Mouse (Mus musculus) left cerebral cortex, adult 11 months (tissue): ENCODE data around the gene Cd44.

ENCODE experiments used
- DNase-seq: peaks from one replicate; pipeline ENCODE4 v3.0.0; 2022; ENCODE audit warnings: low spot score

The Cd44 gene

DNA sequence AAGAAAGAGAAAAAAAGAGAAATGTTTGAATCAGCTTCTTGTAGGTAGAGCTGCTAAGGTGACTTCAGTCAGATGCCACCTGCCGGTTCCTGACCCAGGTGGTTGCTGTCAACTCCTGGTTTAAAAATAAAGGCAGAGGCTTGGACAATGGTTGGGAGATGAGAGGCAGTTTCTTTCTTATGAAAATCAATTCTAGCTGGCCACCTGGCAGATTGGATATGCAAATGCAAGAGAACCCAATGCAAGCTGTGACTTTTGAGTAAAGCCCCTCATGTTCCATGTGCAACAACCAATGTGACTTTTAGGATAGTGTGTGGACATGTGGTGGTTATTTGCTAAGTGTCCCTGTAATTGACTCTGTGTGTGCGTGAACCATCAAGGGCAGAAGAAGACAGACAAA lies 33.0 kb downstream of the Cd44 start:
- DNase-seq: no peak

DNA sequence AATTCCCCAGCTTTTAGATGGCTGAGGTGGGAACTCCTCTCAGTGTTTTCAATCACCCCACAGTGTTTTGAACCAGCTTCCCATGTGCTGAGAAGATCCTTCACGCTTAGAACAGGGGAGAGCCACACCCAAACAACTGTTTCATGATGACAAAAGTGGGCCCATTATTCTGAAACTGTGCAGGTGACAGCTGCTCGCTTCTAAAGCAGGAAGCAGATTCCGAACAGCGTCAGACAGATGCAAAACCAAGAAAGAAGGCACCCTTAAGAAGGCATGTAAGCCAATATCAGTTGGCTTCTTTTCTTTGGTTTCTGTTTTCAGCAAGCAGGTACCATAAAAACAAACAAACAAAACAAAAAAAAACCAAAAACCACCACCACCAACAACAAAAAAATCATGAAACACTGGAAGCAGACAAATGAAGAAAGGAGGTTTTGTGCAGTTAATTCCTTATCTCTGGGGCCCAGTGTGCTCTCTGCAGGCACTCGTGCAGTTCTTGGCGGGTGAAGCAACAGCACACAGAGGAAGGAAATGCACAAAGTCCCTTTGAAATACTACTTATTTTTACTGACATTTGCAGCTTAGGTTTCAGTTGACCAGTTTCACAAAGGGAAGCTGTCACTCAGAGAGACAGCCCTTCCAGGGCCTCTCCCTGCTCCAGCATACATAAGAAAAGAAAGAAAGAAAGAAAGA lies 33.9 kb downstream of the Cd44 start:
- DNase-seq: no peak

DNA sequence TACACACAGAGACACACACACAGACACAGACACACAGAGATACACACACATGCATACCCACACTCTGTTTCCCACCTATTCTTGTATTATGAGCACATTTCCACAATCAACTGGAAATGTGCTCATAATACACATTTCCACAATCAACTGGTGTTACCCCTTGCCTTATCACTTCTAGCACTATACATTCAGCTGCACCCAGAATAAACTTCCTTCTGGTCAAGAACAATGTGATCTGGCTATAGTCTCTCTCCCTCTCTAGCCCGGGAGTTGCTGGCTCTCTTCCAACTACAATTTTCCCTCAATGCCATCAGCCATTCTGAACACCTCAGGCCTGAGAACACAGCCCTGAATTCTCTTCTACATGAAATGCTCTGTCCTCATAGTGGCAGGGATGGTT lies 34.9 kb downstream of the Cd44 start:
- no peak for DNase-seq

DNA sequence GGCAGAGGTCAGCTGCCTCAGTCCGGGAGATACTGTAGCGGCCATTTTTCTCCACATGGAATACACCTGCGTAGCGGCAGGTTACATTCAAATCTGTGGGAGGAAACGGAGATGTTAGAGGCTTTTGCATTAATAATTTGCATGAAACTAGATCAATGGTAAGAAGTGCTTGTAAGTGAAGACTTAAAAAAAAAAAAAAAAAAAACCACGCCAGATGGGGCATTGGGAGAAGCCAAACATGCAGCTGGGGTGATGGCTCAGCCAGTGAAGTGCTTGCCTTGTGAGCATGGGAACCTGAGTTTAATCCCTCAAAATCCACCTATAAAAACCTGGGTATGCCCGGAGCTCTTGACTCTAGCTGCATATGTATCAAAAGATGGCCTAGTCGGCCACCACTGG lies 36.1 kb downstream of the Cd44 start:
- no peak for DNase-seq

DNA sequence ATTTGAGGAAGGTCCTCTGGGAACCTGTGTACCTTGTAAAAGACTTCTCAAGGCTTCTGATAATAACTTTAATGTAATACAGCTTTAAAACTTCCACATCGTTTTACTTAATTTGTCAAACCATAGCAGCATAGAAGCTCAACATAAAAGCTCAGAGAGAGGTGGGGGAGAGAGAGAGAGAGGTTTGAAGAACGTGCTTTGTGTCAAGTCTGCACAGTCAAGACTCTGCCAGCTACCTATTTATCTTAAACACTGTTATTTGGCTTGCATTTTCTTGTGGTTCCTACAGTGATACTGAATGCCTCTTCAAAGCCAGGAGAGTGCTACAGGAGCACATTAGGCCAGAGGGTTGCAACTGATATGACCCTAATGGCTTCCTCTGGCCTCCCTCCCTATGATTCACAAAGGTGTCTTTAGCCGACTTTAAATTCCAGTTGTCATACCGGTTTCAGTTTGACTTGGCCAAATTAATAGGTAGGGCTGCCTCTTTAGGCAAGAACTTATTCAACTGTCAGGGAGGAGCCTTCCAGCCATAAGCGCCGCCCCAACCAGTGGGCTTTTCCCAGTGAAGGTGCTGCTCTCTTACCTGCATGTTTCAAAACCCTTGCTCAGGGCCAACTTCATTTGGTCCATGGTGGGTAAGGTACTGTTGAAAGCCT lies 36.6 kb downstream of the Cd44 start:
- DNase-seq: no peak

DNA sequence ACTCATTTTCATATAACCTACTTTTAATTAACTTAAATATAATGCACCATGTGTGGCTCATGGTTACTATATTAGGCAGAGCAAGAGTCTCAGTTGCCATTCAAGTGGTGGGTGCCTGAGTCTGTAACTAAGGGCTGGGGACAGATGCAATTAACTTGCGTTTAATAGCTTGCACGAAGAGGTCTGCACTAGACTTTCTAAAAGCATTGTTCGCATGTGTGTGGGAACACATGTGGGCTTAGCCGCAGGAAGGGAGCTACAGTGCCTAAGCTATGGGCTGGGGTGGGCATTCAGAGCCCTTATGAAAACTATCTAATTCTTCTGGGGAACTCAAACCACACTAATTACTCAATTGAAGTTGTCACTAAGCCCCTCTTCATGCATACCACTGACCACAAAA lies 37.4 kb downstream of the Cd44 start:
- no peak for DNase-seq

DNA sequence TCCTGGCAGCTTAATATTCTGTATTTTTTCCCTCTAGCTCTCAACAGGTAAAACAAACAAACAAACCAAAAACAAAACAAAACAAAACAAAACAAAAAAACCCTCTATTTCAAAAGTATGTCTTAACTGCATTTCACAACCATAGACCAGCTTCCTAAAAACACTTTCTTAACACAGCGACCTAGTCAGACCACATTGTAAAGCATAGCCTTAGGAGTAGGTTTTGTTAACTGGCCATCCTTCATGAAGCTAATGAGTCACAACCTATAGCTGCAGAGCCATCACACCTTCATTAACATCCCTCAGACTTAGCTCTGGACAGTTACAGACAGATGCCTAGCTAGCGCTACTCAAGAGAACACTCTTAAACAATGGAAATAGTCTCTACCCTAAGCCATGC lies 37.9 kb downstream of the Cd44 start:
- DNase-seq: no peak

DNA sequence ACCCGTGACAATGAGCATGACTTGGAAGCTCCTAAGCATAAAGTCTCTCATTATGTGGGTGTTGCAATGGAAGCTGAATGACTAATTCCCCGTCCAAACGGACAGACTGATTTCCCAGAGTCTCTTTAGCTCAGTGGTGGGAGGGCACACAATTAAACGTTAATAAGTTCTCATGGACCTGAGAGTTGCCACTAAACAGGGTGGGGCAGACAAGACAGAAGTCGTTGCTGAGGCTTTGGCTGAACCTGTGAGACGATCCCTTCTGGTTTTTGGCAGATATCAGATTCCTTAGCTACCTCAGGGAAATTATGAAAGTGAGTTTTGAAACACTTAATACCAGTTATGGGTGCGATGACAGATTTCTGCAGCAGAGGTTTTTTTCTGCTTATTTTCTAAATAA lies 38.8 kb downstream of the Cd44 start:
- no peak for DNase-seq

DNA sequence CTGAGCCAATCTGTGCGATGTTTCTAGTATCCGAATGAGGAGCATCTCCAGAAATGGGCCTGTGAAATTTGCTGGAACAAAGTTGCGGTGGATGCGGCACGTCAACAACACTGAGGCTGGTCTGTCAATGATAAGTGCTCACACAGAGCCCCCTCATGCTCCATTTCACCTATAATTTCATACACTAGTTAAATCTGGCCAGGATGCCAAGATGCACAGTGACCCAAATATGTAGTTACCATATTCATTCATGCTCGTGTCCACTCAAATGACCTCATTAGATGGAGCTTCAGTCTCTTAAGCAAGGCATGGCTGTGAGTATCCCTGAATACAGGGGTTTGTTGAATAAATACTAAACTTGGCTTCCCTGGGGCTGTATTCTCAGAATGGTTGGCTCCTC lies 43.2 kb downstream of the Cd44 start:
- no peak for DNase-seq

DNA sequence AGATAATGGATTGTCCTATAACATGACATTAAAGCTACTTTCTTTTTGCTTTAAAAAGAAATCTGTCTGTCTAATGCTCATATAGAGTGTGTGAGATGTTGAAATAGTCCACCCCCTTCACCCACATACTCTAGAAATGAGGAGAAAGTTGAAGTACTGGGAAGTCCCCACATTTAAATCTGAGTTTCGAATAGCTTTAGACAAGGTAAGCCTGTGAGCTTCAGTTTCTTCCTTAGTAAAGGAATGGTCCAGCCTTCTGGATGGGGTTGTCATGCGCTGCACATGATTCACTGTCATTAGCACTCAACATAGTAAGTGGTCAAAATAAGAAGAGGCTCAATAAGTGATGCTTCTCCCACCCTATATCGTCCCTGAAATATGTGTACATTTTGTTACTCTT lies 48.2 kb downstream of the Cd44 start:
- no peak for DNase-seq

DNA sequence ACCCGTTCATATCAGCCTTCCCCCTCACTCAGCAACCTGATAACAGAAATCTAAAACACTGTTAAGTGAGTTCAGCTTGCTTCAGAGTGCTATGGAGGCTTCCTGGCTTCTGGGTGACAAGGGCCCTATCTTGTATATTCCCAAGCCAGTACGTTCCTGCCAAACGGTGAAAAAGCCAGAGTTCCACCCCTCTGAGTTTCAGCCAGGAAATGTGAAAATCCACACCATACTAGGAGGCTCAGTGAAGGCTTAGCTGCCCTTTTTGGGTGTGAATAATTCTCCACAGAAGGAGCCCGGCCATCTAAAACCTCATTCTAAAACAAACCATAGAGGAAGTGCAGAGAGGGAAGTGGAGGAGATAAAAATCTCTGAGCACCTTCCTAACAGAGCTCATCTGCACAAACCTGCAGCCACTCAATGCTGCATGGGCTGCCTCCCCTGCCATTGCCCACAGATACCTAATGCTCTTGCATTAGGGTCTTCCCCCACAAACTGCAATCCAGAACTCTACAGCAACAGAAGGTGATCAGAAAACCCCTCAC lies 49.5 kb downstream of the Cd44 start:
- no peak for DNase-seq

DNA sequence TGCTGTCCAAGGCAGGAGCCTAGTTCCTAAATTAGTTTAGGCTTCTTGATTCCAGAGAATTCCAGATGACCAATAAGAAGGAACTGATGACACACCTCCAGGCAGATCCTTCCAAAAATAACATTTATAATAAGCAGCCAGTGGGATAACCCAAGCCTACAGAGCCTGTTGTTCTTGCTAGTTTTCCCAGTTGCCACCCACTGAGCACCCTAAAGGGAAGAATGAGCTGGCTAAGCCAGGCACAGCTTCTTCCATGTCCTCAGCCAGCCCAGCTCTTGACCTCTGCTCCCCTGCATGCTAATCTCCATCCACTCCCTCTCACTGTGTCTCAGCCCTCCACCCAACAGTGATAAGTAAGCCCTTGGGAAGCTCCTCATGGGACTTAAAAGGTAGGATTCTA lies 51.4 kb downstream of the Cd44 start:
- DNase-seq: no peak

DNA sequence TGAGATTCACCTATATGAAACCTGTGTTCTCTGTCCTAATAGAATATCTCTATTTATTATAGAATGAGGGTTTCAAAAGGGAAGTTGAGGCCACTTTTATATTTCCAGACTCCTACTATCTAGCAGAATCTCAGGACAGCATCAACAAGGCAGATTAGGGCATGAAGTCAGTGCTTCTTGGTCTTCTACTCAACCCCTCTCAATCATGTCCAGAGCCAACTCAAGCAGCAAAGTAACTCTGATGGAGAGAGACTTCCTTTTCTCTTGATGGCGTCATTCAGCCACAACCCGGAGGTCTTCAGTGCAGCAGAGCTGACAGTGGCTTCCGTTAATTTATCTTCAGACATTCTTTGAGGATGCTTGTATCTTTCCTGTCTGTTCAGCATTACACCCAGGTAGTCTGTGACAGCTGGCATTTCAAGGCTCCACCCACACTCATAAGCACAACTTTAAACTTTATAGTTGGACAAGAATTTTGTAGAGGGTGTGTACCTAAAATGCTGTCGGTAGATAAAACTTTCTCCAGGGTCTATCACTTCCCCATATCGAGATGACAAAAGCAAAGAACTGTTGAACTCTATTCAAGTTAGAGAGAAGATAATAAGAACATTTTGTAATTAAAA lies 52.5 kb downstream of the Cd44 start:
- DNase-seq: no peak

DNA sequence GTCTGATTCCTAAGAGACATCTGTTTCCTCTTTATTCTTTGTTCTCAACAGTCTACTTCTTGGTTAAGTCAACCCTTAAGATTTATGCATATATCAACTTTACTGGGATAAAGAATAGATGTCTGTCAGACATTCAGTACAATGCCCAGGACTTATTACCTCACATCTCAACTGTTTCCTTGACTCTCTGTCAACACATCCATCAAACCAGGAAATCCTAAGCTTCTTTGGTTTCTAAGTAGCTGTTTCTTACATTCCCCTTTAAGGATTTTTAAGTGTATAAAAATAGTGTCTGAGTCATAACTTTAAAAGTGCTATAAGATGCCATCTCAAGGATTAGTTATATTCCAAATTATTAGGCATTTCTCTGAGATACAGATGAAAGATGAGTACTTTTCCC lies 60.2 kb downstream of the Cd44 start:
- DNase-seq: no peak

DNA sequence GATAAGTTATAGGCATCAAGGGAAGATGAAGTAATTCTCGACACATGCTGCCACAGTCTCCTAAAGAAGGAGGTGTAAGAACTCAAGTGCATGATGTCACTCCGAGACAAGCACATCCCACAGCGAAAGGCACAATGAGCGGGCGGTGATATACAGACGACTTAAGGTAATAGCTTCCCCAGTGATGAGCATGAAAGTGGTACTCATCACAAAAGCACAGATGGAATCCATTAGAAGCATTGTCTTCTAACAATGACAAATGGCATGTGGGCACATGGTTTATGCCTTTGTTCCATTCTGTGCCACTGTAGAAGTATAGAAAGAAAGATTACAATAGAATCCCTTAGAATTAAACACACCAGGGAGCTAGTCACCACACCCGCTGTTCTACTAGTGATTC lies 63.3 kb downstream of the Cd44 start:
- no peak for DNase-seq

DNA sequence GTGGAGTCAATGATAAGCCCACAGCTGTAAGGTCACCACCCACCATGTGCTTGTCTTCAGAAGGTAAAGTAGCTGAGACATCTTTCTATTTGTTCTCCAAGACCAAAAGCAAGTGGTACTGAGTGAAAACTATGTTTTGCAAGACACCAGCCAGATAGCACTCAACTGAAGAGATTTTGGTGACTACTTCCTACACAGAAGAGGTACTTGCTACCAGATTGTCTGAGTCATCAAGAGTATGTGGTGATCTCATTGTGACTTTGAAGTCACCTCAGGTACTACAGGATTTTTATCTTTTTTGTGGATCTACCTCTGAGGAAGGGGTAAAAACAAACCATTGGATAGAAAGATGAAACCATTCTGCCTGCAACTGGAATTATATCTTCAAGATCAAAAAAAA lies 69.9 kb downstream of the Cd44 start:
- no peak for DNase-seq

DNA sequence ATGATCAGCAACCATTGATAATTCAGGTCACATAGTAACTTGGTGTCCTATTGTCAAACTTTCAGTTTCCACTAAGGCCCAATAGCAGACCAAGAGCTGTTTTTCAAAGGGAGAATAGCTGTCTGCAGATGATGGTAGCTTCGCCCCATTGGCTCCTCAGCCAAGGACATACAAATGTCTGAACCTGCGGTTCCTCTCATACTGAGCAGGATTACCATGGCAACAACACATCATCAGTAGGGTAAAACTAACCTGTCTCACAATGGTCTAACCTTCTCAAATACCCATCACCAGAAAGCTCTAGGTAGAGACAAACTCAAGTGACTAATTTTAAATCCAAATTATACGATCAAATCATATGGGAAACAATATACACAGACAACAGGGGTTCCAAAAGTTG lies 72.3 kb downstream of the Cd44 start:
- DNase-seq: no peak

DNA sequence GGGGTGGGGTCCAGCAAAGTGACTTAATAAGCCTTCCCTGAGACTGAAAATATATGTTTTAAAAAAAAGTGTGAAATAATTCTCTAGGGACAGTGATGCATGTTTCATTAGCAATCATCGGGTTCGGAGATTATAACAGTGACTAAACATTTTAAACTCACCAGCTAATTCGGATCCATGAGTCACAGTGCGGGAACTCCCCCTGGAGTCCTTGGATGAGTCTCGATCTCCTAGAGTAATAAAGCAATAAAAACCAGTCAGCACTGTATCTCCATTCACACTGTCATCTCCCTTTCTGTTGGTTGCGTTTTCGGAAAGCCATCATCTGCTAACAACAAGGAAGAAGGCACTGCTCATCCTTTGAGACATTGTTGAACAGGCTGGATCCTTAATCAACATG lies 73.1 kb downstream of the Cd44 start:
- no peak for DNase-seq

DNA sequence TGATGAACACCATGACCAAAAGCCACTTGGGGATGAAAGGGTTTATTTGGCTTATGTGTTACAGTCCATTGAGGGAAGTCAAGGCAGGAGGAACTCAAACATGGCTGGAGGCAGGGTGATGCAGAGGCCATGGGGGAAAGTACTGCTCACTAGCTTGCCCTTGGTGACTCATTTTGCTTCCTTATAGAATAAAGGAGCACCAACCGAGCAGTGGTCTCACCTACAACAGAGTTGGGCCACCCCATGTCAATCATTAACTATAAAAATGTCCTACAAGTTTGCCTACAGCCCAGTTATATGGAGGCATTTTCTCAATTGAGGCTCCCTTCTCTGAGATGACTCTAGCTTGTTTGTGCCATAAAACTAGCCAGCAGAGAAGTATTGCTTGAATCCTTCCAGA lies 73.6 kb downstream of the Cd44 start:
- DNase-seq: no peak

DNA sequence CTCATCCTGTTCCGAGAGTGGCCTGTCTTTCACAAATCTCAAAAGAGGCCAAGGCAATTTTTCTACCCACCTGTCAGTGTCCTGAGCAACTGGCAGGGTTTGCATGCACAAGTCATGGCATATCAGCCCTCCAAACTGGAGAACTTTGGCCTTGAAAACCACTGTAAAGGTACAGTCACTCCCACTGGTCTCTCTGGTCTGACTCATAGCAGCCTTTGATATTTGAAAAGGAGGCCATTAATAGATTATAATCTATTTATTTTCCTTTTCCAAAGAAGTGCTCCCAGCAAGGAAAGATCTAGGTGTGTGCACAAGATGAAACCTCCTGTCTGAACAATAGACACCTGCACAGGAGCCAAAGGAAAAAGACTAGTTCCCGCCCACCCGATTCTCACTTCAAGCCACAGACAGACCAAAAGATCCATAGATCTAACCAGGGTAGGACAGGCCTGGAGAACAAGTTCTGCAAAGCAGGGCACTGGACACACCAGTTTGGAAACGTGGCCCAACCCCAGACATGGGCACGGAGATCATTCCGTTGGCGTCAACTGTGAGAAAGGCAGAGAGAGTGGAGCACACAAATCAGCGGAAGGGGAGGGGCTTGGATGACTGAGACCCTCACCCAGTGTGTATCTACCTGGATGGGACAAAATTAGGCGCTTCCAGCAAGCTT lies 75.4 kb downstream of the Cd44 start:
- no peak for DNase-seq

DNA sequence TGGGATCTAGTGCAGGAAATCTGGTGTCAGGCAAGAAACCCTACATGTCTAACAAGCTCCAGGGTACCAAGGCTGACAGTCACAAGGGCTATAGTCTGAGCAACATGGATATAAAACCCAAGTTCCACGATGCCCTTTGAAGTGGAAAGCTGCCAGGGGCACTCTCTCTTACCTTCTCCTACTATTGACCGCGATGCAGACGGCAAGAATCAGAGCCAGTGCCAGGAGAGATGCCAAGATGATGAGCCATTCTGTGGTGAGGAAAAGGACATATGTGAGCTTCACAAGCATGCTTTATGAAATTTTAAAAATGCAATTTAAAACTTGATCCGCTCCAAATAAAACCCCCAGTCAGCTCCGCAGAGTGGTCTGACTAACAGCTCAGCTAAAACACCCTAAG lies 79.4 kb downstream of the Cd44 start:
- DNase-seq: no peak

DNA sequence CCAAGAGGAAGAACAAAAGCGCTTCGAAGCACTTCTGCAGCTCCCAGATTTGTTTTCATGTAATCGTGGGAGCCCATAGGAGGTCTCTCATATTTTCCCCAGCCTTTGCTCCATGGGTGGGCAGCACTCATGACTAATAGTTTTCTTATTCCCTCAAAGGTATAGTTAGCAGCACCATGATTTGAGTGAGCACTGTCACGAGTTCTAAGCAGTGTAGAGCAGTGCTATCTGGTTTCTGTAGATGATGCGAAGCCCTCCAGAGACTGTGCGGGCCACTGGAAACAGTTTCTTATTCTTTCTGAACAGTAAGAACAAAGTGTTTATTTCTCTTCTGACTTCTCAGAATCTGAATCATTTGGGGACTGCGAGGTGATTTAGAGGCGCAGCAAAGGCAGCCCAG lies 80.7 kb downstream of the Cd44 start:
- DNase-seq: no peak

DNA sequence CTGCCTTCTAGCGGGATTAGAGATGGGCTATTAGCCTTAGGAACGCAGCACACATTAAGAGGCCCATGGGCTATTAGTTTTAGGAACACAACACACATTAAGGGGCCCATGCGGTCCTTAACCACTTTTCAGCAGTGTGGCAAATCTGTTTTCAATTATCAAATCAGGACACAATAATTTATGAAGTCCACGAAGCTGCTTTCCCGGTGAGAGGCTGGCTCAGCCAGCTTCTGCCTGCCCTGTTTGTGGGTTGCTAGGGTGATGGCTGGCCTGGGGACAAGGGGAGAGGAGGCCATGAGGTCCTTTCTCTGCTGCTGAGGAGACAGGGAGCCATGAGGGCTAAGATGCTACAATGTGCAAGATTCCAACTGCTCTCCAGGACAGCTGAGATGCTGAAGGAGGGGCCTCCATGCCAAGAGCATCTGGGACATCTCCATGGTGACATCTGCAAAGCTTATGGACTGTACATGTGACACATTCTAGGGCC lies 81.2 kb downstream of the Cd44 start:
- no peak for DNase-seq
